Mouse (Mus musculus) kidney, embryonic 14.5 days (tissue): ENCODE measurements at regions not wholly inside any gene's neighbourhood (a gene's known extent, or its start where the extent isn't known, plus 50 kb on each side); places are given as distances from the start of the nearest gene placed in this dataset.

Experiments
- ATAC-seq: fragments of 200-750 bp; cut with Nextera tagmentation; 2 replicates; pipeline ENCODE4 v1.8.0; 2017; ENCODE audit warnings: moderate number of reproducible peaks, mild to moderate bottlenecking, moderate TSS enrichment, moderate library complexity; ENCODE audit not compliant: low FRiP score, low TSS enrichment
- H3K27ac ChIP-seq: fragments of 300-500 bp; sonication (generic); 2 replicates; pipeline ENCODE4 v1.5.1; 2014; ENCODE audit warnings: low read depth, mild to moderate bottlenecking, low read length, moderate library complexity, mixed read lengths
- H3K27me3 ChIP-seq: fragments of 300-500 bp; sonication (generic); 2 replicates; pipeline ENCODE4 v1.6.1; 2014; ENCODE audit warnings: mild to moderate bottlenecking, low read length; ENCODE audit not compliant: control insufficient read depth, insufficient read depth
- H3K36me3 ChIP-seq: fragments of 300-500 bp; sonication (generic); 2 replicates; pipeline ENCODE4 v1.6.1; 2014; ENCODE audit warnings: low read length, mixed read lengths; ENCODE audit not compliant: control insufficient read depth, insufficient read depth
- H3K4me1 ChIP-seq: fragments of 300-500 bp; sonication (generic); 2 replicates; pipeline ENCODE4 v1.6.1; 2014; ENCODE audit warnings: low read length, mixed read lengths; ENCODE audit not compliant: control insufficient read depth, insufficient read depth
- H3K4me2 ChIP-seq: fragments of 300-500 bp; sonication (generic); replicated peaks from 2 replicates; pipeline ENCODE4 v1.6.1; 2014; ENCODE audit warnings: low read depth, mild to moderate bottlenecking, low read length
- H3K4me3 ChIP-seq: fragments of 300-500 bp; sonication (generic); 2 replicates; pipeline ENCODE4 v1.5.1; 2014; ENCODE audit warnings: mild to moderate bottlenecking, low read length
- H3K9ac ChIP-seq: fragments of 300-500 bp; sonication (generic); 2 replicates; pipeline ENCODE4 v1.6.1; 2014; ENCODE audit warnings: low read depth, mild to moderate bottlenecking, low read length, moderate library complexity
- H3K9me3 ChIP-seq: fragments of 300-500 bp; sonication (generic); 2 replicates; pipeline ENCODE4 v1.6.1; 2016; ENCODE audit warnings: low read length; ENCODE audit not compliant: control insufficient read depth
- WGBS: fragments of 180-500 bp; shearing (Covaris S2); extraction: QIAGEN DNeasy Blood & Tissue Kit; methylation state at CpG from one replicate; pipeline ENCODE4 v1.1.7; 2014; 5-methylcytosine and 5-hydroxymethylcytosine counted together

- Histone ChIP-seq H3K9me3 (no peaks in the 10 kb centered on the region), H3K27me3 (0 out of 2 replicates have a peak, but pooled peaks cover 5% of the 10 kb centered on the region), H3K27ac (no peak overlapping the region), H3K36me3 (no peaks in the 10 kb centered on the region), H3K4me2 (no peak overlapping the region), H3K4me1 (no peaks in the 10 kb centered on the region), H3K9ac (no peak overlapping the region), H3K4me3 (no peak overlapping the region)
- WGBS: 81% methylated on average over 11 of the region's 11 CpGs
- no peak for ATAC-seq
Measured at GRCm38 (mm10) chr6:99953980-99954776, 228.0 kb upstream of the Prok2 start.

GRCm38 (mm10) chr6:99950811-99951210 lies 224.6 kb upstream of the Prok2 start:
- H3K4me2 ChIP-seq: no peak overlapping the region
- no peaks in the 10 kb centered on the region for H3K4me1 ChIP-seq
- H3K9me3 ChIP-seq: no peaks in the 10 kb centered on the region
- no peak overlapping the region for H3K9ac ChIP-seq
- 88% methylated on average over 8 of the region's 8 CpGs for WGBS
- H3K4me3 ChIP-seq: no peak overlapping the region
- H3K27me3 ChIP-seq: 0 out of 2 replicates have a peak, but pooled peaks cover 5% of the 10 kb centered on the region
- H3K27ac ChIP-seq: no peak overlapping the region
- H3K36me3 ChIP-seq: no peaks in the 10 kb centered on the region
- ATAC-seq: no peak

GRCm38 (mm10) chr6:99946917-99947316 lies 220.7 kb upstream of the Prok2 start:
- Histone ChIP-seq H3K4me2 (no peak overlapping the region), H3K9ac (no peak overlapping the region), H3K4me1 (no peaks in the 10 kb centered on the region), H3K27ac (no peak overlapping the region), H3K27me3 (peaks cover 1% of the 10 kb centered on the region; the same call in 1 of the 2 replicates), H3K36me3 (no peaks in the 10 kb centered on the region), H3K9me3 (no peaks in the 10 kb centered on the region), H3K4me3 (no peak overlapping the region)
- 61% methylated on average over 2 of the region's 2 CpGs for WGBS
- no peak for ATAC-seq

- Histone ChIP-seq H3K9me3 (no peaks in the 10 kb centered on the region), H3K9ac (no peak overlapping the region), H3K4me2 (no peak overlapping the region), H3K4me1 (no peaks in the 10 kb centered on the region), H3K27ac (no peak overlapping the region), H3K4me3 (no peak overlapping the region), H3K36me3 (no peaks in the 10 kb centered on the region), H3K27me3 (no peaks in the 10 kb centered on the region; the same call in 1 of the 2 replicates)
- ATAC-seq: no peak
- WGBS: 79% methylated on average over 3 of the region's 3 CpGs
Measured at GRCm38 (mm10) chr6:99946481-99946880, 220.3 kb upstream of the Prok2 start.

- Histone ChIP-seq H3K36me3 (no peaks in the 10 kb centered on the region), H3K9ac (no peak overlapping the region), H3K27ac (no peak overlapping the region), H3K9me3 (no peaks in the 10 kb centered on the region), H3K4me1 (no peaks in the 10 kb centered on the region), H3K27me3 (no peaks in the 10 kb centered on the region; the same call in 1 of the 2 replicates), H3K4me3 (no peak overlapping the region), H3K4me2 (no peak overlapping the region)
- no peak for ATAC-seq
- WGBS: 80% methylated on average over 2 of the region's 2 CpGs
Measured at GRCm38 (mm10) chr6:99945691-99946090, 219.5 kb upstream of the Prok2 start.

GRCm38 (mm10) chr6:99942958-99943357 lies 216.8 kb upstream of the Prok2 start:
- 85% methylated on average over 1 of the region's 1 CpGs for WGBS
- Histone ChIP-seq H3K4me2 (no peak overlapping the region), H3K27me3 (no peaks in the 10 kb centered on the region; the same call in 1 of the 2 replicates), H3K27ac (no peak overlapping the region), H3K9ac (no peak overlapping the region), H3K4me3 (no peak overlapping the region), H3K9me3 (no peaks in the 10 kb centered on the region), H3K36me3 (no peaks in the 10 kb centered on the region), H3K4me1 (no peaks in the 10 kb centered on the region)
- ATAC-seq: no peak

- no peaks in the 10 kb centered on the region for H3K4me1 ChIP-seq
- WGBS: 40% methylated on average over 5 of the region's 5 CpGs
- H3K27me3 ChIP-seq: no peaks in the 10 kb centered on the region; the same call in 1 of the 2 replicates
- H3K4me2 ChIP-seq: no peak overlapping the region
- no peaks in the 10 kb centered on the region for H3K9me3 ChIP-seq
- no peak overlapping the region for H3K27ac ChIP-seq
- H3K4me3 ChIP-seq: no peak overlapping the region
- no peaks in the 10 kb centered on the region for H3K36me3 ChIP-seq
- H3K9ac ChIP-seq: no peak overlapping the region
- no peak for ATAC-seq
Measured at GRCm38 (mm10) chr6:99940118-99940517, 213.9 kb upstream of the Prok2 start.

- 58% methylated on average over 5 of the region's 5 CpGs for WGBS
- Histone ChIP-seq H3K27me3 (no peaks in the 10 kb centered on the region; the same call in 1 of the 2 replicates), H3K27ac (no peak overlapping the region), H3K4me2 (no peak overlapping the region), H3K9me3 (no peaks in the 10 kb centered on the region), H3K4me1 (no peaks in the 10 kb centered on the region), H3K9ac (no peak overlapping the region), H3K36me3 (no peaks in the 10 kb centered on the region), H3K4me3 (no peak overlapping the region)
- no peak for ATAC-seq
Measured at GRCm38 (mm10) chr6:99939382-99939781, 213.2 kb upstream of the Prok2 start.

- ATAC-seq: no peak
- H3K4me2 ChIP-seq: no peak overlapping the region
Measured at GRCm38 (mm10) chr6:99938949-99939348, 212.8 kb upstream of the Prok2 start.

More at GRCm38 (mm10) chr6:99938949-99939348, 212.8 kb upstream of the Prok2 start:
- Histone ChIP-seq H3K4me3 (no peak overlapping the region), H3K27ac (no peak overlapping the region), H3K36me3 (no peaks in the 10 kb centered on the region), H3K9ac (no peak overlapping the region), H3K4me1 (no peaks in the 10 kb centered on the region), H3K27me3 (no peaks in the 10 kb centered on the region; the same call in 1 of the 2 replicates), H3K9me3 (no peaks in the 10 kb centered on the region)
- WGBS: 18% methylated on average over 7 of the region's 7 CpGs
